Mouse (Mus musculus): ENCODE data around the gene Dhx38. TPM values are rescaled to one million over a fixed set of nuclear protein-coding genes. Genes with fewer than 3 reads are reported as not detected.

Dhx38 gene
- polyA plus RNA-seq, 1 experiment from 2014 or later = 5.6 TPM

- DNase-seq (peak; percentile 73), ATAC-seq (peak; percentile 66)
- TF ChIP-seq EP300 (IDR thresholded peaks at IDR 0.05; ENCODE audit: low read depth) (peak; percentile 14; the same call in 1 of the 2 replicates), CTCF (IDR thresholded peaks at IDR 0.05; ENCODE audit: low read depth) (no peak)
- peak overlapping the region; percentile 94 for H3K27ac ChIP-seq (ENCODE audit: low read depth)
- 0 out of 2 replicates have a peak, but pooled peaks cover 2% of the 10 kb centered on the region for H3K36me3 ChIP-seq (replicated peaks; ENCODE audit: insufficient read depth, low read length)
- no peak overlapping the region for H3K4me2 ChIP-seq (ENCODE audit: low read depth, low read length)
- H3K4me3 ChIP-seq (ENCODE audit: low read depth, low read length) = no peak overlapping the region
- WGBS (ENCODE audit: insufficient replicate concordance) = 52% methylated on average over 7 of the region's 7 CpGs
- no peak overlapping the region for H3K9ac ChIP-seq (replicated peaks)
- H3K9me3 ChIP-seq (ENCODE audit: low read length) = no peaks in the 10 kb centered on the region
- peaks cover 17% of the 10 kb centered on the region for H3K4me1 ChIP-seq (ENCODE audit: insufficient read depth)
- H3K27me3 ChIP-seq (ENCODE audit: insufficient read depth, low read length) = no peaks in the 10 kb centered on the region
Measured at GRCm38 (mm10) chr8:109586972-109587504, 21.4 kb upstream of the Dhx38 start.

- TF ChIP-seq EP300 (IDR thresholded peaks at IDR 0.05; ENCODE audit: low read depth) = peak; percentile 62
- TF ChIP-seq CTCF (IDR thresholded peaks at IDR 0.05; ENCODE audit: low read depth) = no peak
- H3K36me3 ChIP-seq (replicated peaks; ENCODE audit: insufficient read depth, low read length) = no peaks in the 10 kb centered on the region
- 0 out of 2 replicates have a peak overlapping the region, but pooled peaks have one; percentile 44 for H3K9ac ChIP-seq (replicated peaks)
- H3K4me2 ChIP-seq (ENCODE audit: low read depth, low read length) = peak overlapping the region; percentile 43
- no peaks in the 10 kb centered on the region for H3K9me3 ChIP-seq (ENCODE audit: low read length)
- no peaks in the 10 kb centered on the region for H3K27me3 ChIP-seq (ENCODE audit: insufficient read depth, low read length)
- peak overlapping the region; percentile 94 for H3K27ac ChIP-seq (ENCODE audit: low read depth)
- DNase-seq (no peak), ATAC-seq (peak; percentile 57)
- H3K4me1 ChIP-seq (ENCODE audit: insufficient read depth) = peaks cover 13% of the 10 kb centered on the region
- H3K4me3 ChIP-seq (ENCODE audit: low read depth, low read length) = no peak overlapping the region
Measured at GRCm38 (mm10) chr8:109585652-109586051, 20.0 kb upstream of the Dhx38 start.

DNA sequence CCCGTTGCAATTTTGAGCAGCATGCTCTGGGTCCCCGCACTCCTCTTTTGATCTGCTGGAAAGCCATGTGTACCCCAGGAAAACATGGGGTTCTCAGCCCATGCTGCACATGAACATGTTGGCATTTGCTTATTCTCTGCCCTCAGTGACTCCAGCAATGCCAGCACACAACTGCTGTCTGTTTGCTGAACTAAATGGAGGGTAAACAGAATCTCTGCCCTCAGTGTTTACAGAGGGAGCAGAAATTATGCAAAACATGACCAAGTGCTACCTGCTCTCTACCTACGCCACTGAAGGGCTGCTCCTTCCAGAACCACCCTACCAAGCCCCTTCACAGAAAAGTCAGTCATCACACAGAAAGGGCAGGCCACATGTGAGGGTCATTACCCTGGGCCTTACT lies 19.2 kb upstream of the Dhx38 start:
- Histone ChIP-seq H3K36me3 (replicated peaks; ENCODE audit: insufficient read depth, low read length) (no peaks in the 10 kb centered on the region), H3K4me3 (ENCODE audit: low read depth, low read length) (0 out of 2 replicates have a peak overlapping the region, but pooled peaks have one; percentile 7), H3K27ac (ENCODE audit: low read depth) (peak overlapping the region; percentile 94), H3K4me2 (ENCODE audit: low read depth, low read length) (peak overlapping the region; percentile 43; the same call in 1 of the 2 replicates), H3K9me3 (ENCODE audit: low read length) (no peaks in the 10 kb centered on the region), H3K4me1 (ENCODE audit: insufficient read depth) (peaks cover 13% of the 10 kb centered on the region), H3K27me3 (ENCODE audit: insufficient read depth, low read length) (no peaks in the 10 kb centered on the region), H3K9ac (replicated peaks) (peak overlapping the region; percentile 44; the same call in 1 of the 2 replicates)
- no peak for TF ChIP-seq EP300 (IDR thresholded peaks at IDR 0.05; ENCODE audit: low read depth)
- TF ChIP-seq CTCF (IDR thresholded peaks at IDR 0.05; ENCODE audit: low read depth) = no peak
- WGBS (ENCODE audit: insufficient replicate concordance) = 65% methylated on average over 3 of the region's 3 CpGs
- DNase-seq (no peak), ATAC-seq (peak; percentile 74)

- H3K27ac ChIP-seq (ENCODE audit: low read depth) = peak overlapping the region; percentile 94
Measured at GRCm38 (mm10) chr8:109584293-109584692, 18.6 kb upstream of the Dhx38 start.

DNA sequence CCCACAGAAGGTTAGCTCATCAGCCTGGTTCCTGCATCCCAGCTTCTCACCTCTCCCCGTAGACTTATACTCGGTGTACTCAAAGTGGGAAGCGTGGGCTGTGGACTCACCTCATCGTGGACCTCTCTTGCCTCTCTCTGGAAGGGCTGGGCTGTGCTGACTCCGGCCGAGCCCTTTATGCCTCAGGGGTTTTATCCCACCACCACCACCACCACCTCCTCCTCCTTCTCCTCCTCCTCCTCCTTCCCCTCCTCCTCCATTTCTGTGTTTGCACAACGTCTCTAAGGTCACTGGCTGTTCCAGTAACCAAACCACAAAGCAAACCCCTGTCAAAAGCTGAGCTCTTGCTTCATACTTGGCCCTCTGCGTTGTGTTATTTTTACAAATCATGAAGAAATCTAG lies 13.2 kb upstream of the Dhx38 start, which contains the start of gene Hp:
Hp (minus strand) TSS at position 273 of the 402 bp plus-strand sequence.
- TF ChIP-seq CTCF (IDR thresholded peaks at IDR 0.05; ENCODE audit: low read depth) (no peak), EP300 (IDR thresholded peaks at IDR 0.05; ENCODE audit: low read depth) (peak; percentile 81)
- Histone ChIP-seq H3K9ac (replicated peaks) (peak within 1 kb of the TSS; percentile 77), H3K27ac (ENCODE audit: low read depth) (peak within 1 kb of the TSS; percentile 81), H3K9me3 (ENCODE audit: low read length) (no peaks in the 10 kb centered on the region), H3K27me3 (ENCODE audit: insufficient read depth, low read length) (no peaks in the 10 kb centered on the region), H3K36me3 (replicated peaks; ENCODE audit: insufficient read depth, low read length) (peaks cover 31% of the 10 kb centered on the region), H3K4me3 (ENCODE audit: low read depth, low read length) (peak within 1 kb of the TSS; percentile 56), H3K4me1 (ENCODE audit: insufficient read depth) (peaks cover 5% of the 10 kb centered on the region; the same call in 1 of the 2 replicates), H3K4me2 (ENCODE audit: low read depth, low read length) (peak within 1 kb of the TSS; percentile 67)
- DNase-seq = peak; percentile 78
- ATAC-seq = peak; percentile 87
- 25% methylated on average over 8 of the region's 8 CpGs for WGBS (ENCODE audit: insufficient replicate concordance)

More at GRCm38 (mm10) chr8:109584293-109584692, 18.6 kb upstream of the Dhx38 start:
- Histone ChIP-seq H3K4me1 (ENCODE audit: insufficient read depth) (peaks cover 13% of the 10 kb centered on the region), H3K4me2 (ENCODE audit: low read depth, low read length) (peak overlapping the region; percentile 43; the same call in 1 of the 2 replicates), H3K4me3 (ENCODE audit: low read depth, low read length) (0 out of 2 replicates have a peak overlapping the region, but pooled peaks have one; percentile 7), H3K36me3 (replicated peaks; ENCODE audit: insufficient read depth, low read length) (no peaks in the 10 kb centered on the region), H3K27me3 (ENCODE audit: insufficient read depth, low read length) (no peaks in the 10 kb centered on the region), H3K9ac (replicated peaks) (no peak overlapping the region), H3K9me3 (ENCODE audit: low read length) (no peaks in the 10 kb centered on the region)
- DNase-seq (no peak), ATAC-seq (peak; percentile 34)
- TF ChIP-seq CTCF (IDR thresholded peaks at IDR 0.05; ENCODE audit: low read depth) = no peak
- peak; percentile 50; the same call in 1 of the 2 replicates for TF ChIP-seq EP300 (IDR thresholded peaks at IDR 0.05; ENCODE audit: low read depth)
- whole genome bisulfite sequencing (ENCODE audit: insufficient replicate concordance) = 46% methylated on average over 4 of the region's 4 CpGs

DNA sequence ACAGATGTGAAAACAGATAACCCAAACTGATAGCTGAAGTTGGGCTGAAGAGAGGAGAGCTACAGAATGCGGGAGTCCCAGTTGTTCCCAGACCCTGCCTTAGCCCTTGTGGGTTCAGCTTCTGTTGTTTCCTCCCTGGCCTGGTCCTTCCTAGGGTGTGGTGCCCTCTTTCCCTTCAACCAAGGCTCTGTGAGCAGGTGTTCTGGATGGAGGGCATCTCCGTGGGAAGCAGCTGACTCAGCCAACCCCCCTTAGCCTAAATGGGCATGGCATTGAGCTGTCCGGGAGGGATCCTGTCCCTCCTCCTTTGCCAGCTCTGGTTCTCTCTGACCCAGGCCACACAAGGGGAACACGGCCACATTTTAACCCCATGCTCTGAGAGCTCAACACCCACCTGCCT lies 10.7 kb upstream of the Dhx38 start:
- ATAC-seq (no peak), DNase-seq (no peak)
- no peak for TF ChIP-seq CTCF (IDR thresholded peaks at IDR 0.05; ENCODE audit: low read depth)
- TF ChIP-seq EP300 (IDR thresholded peaks at IDR 0.05; ENCODE audit: low read depth) = no peak
- H3K27me3 ChIP-seq (ENCODE audit: insufficient read depth, low read length) = no peaks in the 10 kb centered on the region
- H3K4me3 ChIP-seq (ENCODE audit: low read depth, low read length) = peak overlapping the region; percentile 56
- peak overlapping the region; percentile 77 for H3K9ac ChIP-seq (replicated peaks)
- peak overlapping the region; percentile 67 for H3K4me2 ChIP-seq (ENCODE audit: low read depth, low read length)
- H3K4me1 ChIP-seq (ENCODE audit: insufficient read depth) = no peaks in the 10 kb centered on the region
- WGBS (ENCODE audit: insufficient replicate concordance) = 57% methylated on average over 4 of the region's 4 CpGs
- peak overlapping the region; percentile 12; the same call in 1 of the 2 replicates for H3K27ac ChIP-seq (ENCODE audit: low read depth)
- H3K9me3 ChIP-seq (ENCODE audit: low read length) = no peaks in the 10 kb centered on the region
- H3K36me3 ChIP-seq (replicated peaks; ENCODE audit: insufficient read depth, low read length) = peaks cover 42% of the 10 kb centered on the region

All from liver, postnatal 0 days (tissue).